Mouse (Mus musculus): Measurements from ENCODE around the gene Ift80. TPM values are rescaled to one million over a fixed set of nuclear protein-coding genes. Genes with fewer than 3 reads are reported as not detected.
"Not testable (repeated sequence)": the region's sequence is repeated elsewhere in the genome, so short reads cannot be mapped to it uniquely, and the experiment has no call there.

The Ift80 gene
- total and polyA plus RNA-seq, 3 experiments = 0.88 to 31.4 (median 21.1) TPM

DNA sequence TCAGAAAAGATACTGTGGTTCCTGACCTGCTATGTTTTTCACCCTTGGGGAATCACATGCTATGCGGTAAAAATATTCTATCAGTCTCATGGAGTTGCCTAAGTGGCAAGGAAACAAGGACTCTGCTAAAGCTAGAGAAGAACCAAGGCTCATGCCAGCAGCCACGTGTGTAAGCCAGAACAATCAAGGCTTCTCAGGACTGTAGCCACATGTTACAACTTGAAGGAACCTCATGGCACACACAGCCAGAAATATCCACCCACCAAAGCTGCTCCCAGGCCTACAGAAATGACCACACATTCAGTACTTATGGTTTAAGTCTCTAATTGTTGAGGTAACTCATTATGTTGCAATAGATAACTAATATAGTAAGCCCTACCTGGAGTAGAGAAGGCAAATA, 17.8 kb downstream of the Ift80 start:
- DNase-seq = no peak

DNA sequence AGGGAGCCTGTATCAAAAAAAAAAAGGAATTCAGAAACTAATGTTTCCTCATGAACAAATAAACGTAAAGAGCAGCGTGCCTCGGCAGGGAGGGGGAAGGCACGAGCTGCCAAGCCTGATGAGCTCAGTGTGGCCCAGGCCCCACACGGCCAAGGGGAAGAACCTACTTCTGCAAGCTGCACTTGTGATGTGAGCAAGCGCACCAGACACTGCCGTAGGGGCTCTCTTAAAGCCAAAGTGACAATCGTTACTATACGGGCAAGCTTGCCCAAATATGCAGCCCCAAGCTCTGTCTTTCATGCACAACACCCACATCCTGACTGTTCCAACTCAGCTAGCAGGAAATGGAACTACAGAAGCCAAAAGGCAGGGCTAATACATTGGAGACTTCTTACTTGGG, 23.5 kb downstream of the Ift80 start:
- no peak for DNase-seq

DNA sequence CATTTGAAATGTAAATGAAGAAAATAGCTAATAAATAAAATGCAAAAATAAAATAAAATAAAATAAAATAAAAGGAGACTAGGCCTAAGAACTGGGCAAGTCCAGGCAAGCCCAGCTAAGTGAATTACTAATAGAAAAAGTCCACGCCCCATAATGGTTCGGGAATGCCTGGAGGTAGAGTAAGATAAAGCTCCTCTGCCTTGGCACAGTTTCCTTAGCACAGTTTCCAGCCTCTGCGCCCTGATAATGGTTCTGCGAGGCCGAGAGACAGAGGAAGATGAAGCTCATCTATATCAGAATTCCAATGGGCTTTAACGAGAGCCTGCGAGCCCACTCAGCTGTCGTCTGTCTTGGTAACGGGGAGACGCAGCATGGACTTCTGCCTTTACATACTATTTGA, 25.2 kb downstream of the Ift80 start:
- DNase-seq = no peak

DNA sequence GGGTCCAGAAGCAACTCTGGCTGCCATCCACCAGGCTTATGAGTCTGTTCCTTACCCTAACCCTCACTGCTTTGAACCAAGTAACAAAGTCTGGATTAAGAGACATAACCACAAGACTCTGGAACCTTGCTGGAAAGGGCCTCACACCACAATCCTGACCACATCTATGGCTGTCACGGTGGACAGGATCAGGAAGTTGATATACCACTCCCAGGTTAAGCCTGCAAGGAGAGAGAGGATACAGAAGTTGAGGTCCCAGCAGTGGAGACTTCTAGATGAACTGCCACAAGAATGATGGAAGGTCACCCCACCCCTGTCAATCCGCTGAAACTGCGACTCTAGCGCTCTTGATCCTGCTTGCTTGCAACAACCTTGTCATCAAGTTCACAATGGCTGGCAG, 26.7 kb downstream of the Ift80 start:
- no peak for DNase-seq

DNA sequence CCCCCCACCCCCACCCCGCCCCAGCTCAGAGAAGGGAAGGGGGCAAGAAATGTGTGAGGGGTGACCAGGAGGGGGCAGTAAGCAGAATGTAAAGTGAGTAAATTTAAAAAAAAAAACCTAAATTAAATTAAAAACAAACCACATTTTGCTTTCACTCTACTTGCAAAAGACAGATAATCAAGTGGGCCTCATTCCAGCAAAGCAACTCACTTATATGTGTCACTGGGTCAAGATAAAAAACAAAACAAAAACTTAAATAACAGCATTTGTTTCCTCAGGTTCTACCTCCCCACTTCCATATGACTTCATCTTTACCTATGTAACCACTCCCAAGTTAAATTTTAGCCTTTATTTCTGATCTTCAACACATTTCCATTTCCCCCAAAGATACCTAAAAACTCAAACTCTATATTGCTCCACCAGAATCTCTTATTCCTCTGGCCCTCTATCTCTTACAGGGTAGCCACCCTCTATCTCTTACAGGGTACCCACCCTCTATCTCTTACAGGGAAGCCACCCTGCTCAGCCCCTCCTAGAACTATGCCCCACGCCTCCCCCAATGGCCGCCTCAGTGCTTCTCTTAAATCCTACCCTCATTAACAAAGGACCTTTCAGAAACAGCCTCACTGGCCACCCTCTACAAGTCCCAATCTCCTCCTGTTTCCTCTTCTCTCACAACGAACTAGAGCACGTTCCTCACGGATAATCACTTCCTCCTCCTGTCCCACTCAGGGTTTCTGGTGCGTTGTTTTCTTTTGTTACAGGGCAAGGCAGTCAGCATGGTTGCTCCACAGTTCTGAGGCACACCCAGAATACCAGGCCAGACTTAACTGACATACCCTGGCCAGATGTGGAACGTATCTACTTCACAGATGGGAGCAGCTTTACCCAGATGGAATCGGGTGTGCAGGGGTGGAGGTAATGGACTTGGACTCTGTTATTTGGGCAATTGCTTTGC, 28.6 kb downstream of the Ift80 start:
- DNase-seq = no peak

DNA sequence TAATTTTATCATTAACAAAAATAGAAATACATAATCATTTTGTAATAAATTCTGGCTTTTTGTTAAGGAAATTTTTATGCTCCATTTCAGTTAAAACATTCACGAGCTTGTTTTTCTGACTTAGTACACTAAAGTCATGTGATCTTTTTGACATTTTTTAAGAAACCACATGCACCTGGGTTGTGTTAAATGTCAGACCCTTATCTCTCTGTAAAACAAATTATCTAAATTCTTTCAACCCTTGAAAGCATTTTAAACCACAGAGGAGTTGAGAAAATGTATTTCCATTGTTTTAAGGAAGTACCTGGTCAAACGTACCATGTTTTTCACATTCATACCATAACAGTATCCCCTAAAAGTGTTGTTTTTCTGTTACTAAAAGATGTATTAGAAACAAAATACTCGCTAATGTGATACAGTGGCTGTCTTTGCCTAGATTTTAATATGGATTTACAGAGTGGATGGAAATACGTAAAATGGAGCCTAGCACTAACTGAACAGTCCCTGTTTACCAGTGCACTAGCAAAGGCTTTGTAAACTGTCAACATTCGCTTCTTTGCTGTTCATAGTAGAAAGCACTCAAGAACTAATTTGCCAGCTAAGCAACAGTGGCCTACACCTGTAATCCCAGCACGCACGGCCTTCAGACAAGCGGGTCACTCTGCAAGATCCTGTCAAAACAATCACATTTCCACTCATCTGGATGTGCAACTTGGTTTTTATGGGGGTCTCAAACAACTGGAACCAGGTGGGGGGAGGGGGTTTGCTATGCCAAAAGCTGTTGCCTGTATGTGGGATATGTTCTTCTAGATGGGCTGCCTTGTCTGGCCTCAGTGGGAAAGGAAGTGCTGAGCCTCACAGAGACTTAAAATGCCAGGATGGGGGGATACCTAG, 29.5 kb downstream of the Ift80 start:
- no peak for DNase-seq

DNA sequence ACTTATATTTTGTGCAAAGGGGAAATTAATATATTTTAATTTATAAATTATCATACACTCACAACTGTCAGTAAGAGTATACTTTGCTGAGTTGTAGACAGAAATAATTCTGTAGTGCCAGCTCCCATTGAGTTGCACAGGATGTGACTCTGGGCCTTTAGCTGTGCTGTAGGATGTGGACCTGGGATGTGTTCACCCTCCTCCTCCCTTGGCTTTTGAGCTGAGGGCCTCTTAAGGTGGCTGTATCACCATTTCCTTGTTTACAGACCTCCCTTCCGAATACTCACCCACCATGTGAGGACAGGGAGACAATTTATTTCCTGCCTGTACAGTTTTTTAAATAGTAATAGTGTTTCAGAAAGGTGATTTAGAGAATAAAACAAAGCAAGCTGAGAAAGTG, 30.8 kb downstream of the Ift80 start:
- no peak for DNase-seq

DNA sequence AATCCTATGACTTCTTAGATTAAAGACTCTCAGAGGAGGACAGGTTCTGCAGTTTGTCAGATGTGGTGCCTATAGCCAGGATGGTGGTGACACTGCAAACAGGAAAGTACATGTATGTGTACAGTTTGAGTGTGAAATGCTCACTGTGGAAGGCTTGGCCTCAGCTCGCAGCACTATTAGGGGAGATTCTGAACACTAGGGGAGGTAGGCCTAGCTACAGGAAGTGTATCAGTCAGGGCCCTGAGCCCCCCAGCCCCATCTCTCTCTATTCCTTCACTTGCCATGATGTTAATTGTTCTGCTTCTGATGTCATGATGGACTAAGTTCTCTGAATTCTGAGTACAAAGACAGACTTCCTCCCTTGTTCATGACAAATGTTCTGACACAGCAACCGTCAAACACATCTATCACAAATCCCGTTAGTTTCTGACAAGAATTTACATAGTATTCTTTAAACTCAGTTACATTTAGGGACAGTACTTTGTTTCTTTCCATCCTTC, 35.2 kb downstream of the Ift80 start:
- no peak for DNase-seq

DNA sequence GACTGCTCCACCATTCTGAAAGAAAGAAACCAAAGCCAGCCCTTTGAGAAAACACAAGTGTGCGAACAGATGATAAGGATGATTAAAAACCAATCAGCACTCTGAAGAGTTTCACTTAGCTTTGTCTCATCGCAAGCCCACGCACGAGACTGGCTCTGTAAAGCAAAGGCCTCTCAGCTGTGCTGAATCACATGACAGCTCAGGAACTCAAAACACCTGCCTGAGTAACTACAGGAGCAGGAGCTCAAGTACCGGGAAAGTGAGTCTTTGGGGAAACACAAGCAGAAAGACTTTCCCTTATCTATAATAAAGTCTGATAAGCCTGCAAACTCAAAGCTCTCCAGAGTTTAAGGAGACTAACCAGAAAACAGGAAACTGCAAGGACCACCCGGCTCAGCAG, 37.0 kb downstream of the Ift80 start:
- DNase-seq = no peak

DNA sequence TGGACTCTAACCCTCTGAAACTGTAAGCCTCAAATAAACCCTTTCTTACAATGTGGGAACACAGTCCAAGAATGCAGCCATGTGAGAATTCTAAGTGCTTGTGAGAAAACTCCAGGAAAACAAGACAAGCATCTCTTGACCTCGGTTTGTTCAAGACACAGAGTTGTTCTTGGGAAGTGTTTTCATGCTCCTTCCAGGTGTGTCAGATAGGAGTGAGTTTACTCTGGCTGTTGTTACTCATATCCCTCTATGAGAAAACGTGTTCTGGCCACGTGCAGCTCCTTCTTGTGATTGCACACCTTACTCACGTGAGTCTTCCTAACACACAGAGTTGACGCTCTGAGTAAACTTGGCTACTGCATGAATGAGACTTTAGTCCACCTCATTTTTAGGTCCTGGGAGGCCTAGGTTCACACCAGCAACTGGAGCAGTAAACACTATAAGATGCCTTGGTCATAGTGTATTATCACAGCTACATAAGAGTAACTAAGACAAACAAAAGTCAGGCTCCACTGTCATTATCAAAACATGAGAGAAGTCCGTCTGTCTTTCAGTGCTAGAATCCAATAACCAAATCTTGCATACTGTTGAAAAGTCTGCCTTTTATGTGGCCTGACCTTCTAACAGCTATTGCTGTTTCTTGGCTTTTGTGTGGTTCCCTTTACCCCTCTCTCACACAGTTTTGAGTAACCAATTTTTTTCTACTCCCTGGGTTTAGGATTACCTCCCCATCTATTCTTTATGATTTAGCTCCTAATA, 37.7 kb downstream of the Ift80 start:
- DNase-seq = no peak

DNA sequence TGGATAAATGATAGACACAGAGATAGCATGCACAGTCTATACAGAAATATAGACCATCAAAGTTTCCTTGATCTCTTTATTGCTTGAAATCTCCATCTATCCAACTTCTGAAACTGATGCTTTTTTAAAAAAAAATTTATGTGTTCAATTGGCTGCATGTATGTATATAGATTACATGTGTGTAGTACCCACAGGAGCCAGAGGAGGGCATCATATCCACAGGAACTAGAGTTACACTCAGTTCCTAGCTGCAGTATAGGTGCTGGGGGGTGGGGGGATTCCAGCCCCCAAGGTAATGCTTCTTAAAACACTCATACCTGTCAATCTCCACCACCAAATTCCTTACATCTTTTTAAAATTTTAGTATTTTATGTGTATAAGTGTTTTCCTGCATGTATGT, 39.7 kb downstream of the Ift80 start:
- no peak for DNase-seq

DNA sequence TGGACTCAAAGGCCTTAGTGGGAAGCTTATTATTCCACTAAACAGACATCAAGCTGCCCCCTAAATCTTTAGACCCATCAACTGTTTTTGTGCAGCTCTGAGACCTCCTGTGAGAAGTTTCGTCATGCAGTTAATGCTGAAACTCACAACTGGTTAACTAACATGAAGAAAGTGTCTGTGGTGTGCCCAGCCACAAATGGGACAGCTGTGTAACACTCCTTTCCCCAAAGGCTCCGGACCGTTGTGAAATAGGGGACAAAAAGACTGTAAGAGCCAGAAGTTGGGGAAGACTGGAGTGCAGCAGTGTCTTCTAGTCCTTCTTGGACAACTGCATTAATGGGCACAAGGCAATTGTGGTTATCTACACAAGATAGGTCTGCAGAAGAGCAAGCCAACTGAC, 47.0 kb downstream of the Ift80 start:
- no peak for DNase-seq

DNA sequence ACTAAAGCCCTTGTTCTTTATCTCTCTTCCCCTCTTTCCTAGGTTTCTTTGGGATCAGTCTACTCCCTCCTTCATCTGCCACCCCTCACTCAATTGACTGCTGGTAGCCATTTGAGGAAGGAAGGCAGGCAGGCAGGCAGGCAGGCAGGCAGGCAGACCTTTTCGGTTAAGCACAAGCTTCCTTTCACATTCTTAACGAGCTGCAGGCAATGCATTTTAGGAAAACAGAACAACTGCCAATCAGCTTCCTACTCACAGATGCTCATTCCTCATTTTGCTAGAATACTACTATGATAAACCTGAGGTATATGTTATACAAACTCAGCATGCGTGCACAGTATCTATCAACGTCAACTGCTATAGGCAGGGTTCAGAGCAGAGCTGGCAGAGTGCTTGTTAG, 47.9 kb downstream of the Ift80 start:
- no peak for DNase-seq

DNA sequence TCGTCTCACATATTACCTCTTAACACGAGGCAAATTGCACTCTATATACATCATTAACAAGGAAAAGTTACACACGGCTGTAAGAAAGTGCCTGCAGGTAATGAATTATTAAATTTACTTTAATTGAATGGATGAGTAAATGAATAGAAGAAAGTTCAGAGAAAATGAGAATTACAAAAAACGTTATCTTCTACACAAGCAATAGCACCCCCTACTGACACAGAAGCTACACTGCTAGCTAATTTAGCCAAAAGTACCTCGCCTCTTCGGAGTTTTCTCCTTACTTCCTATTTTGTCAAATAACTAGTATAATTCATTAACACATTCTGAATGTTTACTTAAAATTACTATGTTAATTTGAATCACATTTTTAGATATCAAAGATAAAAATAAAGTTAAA, 49.9 kb downstream of the Ift80 start:
- DNase-seq = no peak

DNA sequence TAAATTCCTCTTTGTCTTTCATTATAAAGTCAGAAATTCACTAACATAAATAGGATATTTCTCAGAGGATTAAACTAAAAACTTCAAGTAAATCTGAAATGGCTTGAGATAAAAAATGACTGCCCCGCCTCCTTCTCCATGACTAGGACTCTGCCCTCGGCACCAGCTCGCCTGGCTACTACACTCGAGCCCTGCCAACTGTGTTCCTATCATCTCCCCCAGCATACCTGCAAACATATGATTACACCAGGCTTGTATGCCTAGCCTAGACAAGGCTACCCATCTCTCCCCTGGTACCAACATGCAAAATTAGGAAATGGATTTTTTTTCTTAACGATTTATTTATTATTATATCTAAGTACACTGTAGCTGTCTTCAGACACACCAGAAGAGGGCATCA, 51.7 kb downstream of the Ift80 start:
- no peak for DNase-seq

DNA sequence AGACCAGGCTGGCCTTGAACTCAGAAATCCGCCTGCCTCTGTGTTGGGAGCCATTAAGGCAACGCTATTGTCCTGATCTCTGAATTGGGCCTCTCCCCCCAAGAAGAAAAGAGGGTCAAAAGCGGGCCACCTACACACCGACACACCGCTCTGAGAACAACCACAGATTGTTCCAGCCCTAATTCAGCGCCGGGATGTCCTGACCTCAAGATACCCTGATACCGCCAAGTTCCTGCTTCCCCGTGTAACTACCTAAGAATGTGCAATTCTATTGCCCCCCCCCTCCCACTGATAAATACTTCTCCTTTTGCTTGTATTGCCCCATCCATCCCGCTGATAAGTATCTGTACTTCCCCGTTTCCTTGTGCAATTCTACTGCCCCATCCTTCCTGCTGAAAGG, 52.4 kb downstream of the Ift80 start:
- not testable (repeated sequence) for DNase-seq

DNA sequence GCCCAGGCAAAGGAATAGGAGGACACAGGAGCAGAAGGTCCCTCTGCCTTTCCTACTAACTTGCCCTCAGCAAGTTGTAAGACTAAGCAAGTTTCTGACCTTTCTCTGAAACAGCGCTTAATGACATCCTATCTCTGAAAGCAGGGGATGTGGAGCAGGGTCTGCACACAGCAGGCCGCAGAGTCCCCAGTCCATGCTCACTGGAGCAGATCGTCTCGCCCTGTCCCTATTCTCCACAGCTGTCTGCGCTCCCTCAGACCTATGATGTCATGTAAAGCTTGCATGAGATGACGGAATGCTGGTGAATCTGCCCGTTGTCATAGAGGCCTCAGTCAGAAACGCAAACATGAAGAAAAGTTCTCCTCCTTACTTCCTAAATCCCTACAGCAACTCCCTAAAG, 55.0 kb downstream of the Ift80 start:
- DNase-seq = no peak

DNA sequence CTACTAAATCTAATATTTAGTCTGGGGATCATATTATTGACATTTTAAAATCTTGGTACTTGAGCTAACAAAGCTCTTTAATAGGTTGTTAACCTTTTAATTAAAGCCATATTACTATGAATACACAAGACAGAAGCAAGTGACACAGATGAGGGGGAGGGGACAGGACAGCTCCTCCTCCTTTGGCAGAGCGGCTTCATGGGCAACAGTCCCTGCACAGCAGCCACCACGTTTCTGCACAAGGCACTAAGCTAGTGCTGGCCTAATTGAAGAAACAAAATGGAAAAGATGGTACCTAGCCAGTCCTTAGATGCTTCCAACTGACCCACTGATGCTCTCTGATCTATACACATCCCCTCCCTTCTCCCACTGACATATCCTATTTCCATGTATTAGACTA, 55.5 kb downstream of the Ift80 start:
- no peak for DNase-seq

DNA sequence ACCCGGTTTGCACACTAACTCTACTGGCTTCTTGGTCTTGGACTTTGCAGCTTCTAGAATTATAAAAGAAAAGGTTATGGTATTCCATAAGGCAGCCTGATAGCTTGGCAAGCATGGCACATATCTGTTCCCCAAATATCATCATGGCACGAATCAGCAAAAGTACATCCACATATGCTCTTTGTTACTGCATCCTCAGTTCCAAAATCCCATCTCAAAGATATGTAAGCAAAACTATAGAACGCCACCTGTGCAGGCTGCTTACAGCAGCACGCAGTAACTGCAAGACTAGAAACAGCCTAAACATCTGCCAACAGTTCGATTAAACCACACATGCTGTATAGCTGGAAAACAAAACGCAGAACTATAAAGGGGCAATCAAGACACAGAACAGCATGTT, 62.5 kb downstream of the Ift80 start:
- DNase-seq = no peak

DNA sequence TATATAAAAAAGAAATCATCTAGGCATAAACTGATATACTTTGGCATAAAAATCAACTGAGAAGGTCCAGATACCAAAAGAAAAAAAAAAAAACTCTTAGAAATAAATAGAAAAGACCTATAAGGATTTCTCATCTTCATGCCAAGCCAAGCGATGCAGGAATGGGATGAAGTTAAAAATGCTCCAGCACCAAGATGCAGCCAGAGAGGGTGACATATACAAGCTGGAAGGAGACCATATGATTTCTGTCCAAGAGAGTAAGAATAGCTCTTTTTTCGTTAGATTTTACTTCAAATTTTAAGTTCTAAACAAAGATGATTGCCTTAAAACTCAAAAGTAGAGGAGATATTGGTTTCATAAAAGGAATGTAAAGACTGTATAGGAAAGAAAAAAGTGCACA, 64.1 kb downstream of the Ift80 start:
- DNase-seq = no peak

DNA sequence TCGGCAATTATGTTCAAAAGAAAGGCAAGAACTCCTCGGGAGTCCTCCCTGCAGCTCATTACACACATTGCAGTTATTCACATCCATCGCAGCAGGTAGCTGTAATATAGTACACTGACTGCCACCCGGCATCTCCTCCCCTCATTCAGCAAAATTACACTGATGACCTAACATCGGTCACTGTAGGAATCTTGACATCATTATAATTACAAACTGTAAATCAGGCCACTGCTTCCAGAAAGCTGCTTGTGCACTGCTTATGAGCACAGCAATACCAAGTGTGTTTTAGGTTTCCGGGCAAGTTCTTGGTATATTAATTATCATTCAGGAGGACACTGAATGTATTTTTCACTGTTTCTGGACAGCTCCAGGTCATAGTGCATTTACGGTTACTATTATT, 65.1 kb downstream of the Ift80 start:
- no peak for DNase-seq

DNA sequence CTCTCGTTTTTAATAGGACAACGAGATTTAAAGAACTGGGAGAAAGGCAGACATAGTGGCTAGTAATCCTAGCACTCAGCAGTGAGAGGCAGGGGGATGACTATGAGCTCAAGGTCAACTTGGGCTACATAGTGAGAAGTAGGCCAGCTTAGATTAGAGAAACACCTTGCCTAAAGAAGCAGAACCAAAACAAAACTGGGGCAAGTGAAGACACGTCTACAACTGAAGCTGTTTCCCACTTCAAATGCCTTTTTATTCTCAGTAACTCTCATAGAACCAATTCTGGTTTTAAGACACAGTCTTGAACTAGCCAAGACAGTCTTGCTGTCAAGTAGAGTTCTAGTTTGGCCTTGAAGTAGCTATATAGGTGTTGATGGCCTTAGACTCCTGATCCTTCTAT, 67.7 kb downstream of the Ift80 start:
- no peak for DNase-seq

Data from adrenal gland, adult 2 months (tissue).